Mouse (Mus musculus): ENCODE measurements around the gene Rarg.

- TF ChIP-seq TAL1 (IDR thresholded peaks at IDR 0.05; ENCODE audit: low read length) (no peak), GATA1 (IDR thresholded peaks at IDR 0.05; ENCODE audit: low read length) (no peak)
These were observed 51.5 kb downstream of the Rarg start for GRCm38 (mm10) chr15:102205779-102206178.

All from erythroblast, embryonic 14.5 days (primary cell).